Mouse (Mus musculus) cortical plate, adult 2 months (tissue): ENCODE results near the gene Gm30302. TPM values are rescaled to one million over a fixed set of nuclear protein-coding genes. Genes with fewer than 3 reads are reported as not detected.

Source experiments
- H3K27ac ChIP-seq: fragments of 200-500 bp; 2 replicates; pipeline ENCODE4 v1.5.1; 2012; ENCODE audit warnings: low read length, control low read depth, inconsistent platforms; ENCODE audit not compliant: insufficient read depth
- H3K4me1 ChIP-seq: fragments of 200-500 bp; 2 replicates; pipeline ENCODE4 v1.6.1; 2011; ENCODE audit warnings: low read length; ENCODE audit not compliant: control insufficient read depth, insufficient read depth
- H3K4me3 ChIP-seq: fragments of 200-500 bp; 2 replicates; pipeline ENCODE4 v1.5.1; 2011; ENCODE audit warnings: mild to moderate bottlenecking, low read length, control low read depth; ENCODE audit not compliant: insufficient read depth
- CTCF ChIP-seq: fragments of 200-500 bp; IDR thresholded peaks from 2 replicates; pipeline ENCODE4 v1.5.1; 2011; ENCODE audit warnings: mild to moderate bottlenecking, control low read depth, low read length; ENCODE audit not compliant: insufficient read depth; ENCODE audit errors: extremely low read depth
- POLR2A ChIP-seq: fragments of 200-500 bp; IDR thresholded peaks from 2 replicates; pipeline ENCODE4 v1.6.1; 2011; ENCODE audit warnings: mild to moderate bottlenecking, low read length, control low read depth; ENCODE audit not compliant: insufficient read depth; ENCODE audit errors: extremely low read depth
- polyA plus RNA-seq: library from polyadenylated mRNA; depleted of rRNA; stranded (reverse); fragments of >200 nt; gene quantifications from 2 replicates; pipeline ENCODE4 v1.2.3, GENCODE M21; 2012; rRNA removed

The Gm30302 gene
- polyA plus RNA-seq, 1 experiment = not detected

- no peak overlapping the region for H3K27ac ChIP-seq
- no peak overlapping the region for H3K4me3 ChIP-seq
- H3K4me1 ChIP-seq = no peaks in the 10 kb centered on the region
- TF ChIP-seq CTCF = no peak
- TF ChIP-seq POLR2A = no peak
These were observed 40.8 kb downstream of the Gm30302 start for GRCm38 (mm10) chr13:49757966-49758365.

- Histone ChIP-seq H3K4me1 (no peaks in the 10 kb centered on the region), H3K4me3 (no peak overlapping the region), H3K27ac (no peak overlapping the region)
- TF ChIP-seq POLR2A (no peak), CTCF (no peak)
These were observed 42.2 kb downstream of the Gm30302 start for GRCm38 (mm10) chr13:49756591-49756990.

GRCm38 (mm10) chr13:49741285-49742040 lies 57.3 kb downstream of the Gm30302 start:
- H3K27ac ChIP-seq = no peak overlapping the region
- H3K4me3 ChIP-seq = no peak overlapping the region
- TF ChIP-seq CTCF = no peak
- no peak for TF ChIP-seq POLR2A
- no peaks in the 10 kb centered on the region for H3K4me1 ChIP-seq

- TF ChIP-seq CTCF (no peak), POLR2A (no peak)
- Histone ChIP-seq H3K4me1 (no peaks in the 10 kb centered on the region), H3K4me3 (no peak overlapping the region), H3K27ac (no peak overlapping the region)
These were observed 60.8 kb downstream of the Gm30302 start for GRCm38 (mm10) chr13:49738011-49738410.

GRCm38 (mm10) chr13:49736430-49736829 lies 62.4 kb downstream of the Gm30302 start:
- no peak for TF ChIP-seq CTCF
- TF ChIP-seq POLR2A = no peak
- no peak overlapping the region for H3K27ac ChIP-seq
- H3K4me3 ChIP-seq = no peak overlapping the region
- no peaks in the 10 kb centered on the region for H3K4me1 ChIP-seq

Other genes with a start within 250 kb of the Gm30302 start
- gene Omd, start 216.5 kb downstream of the Gm30302 start, polyA plus RNA-seq = 1.6 and 1.9 TPM in 2 replicates
- gene Ogn, start 191.0 kb downstream of the Gm30302 start, polyA plus RNA-seq = 5.7 and 7.6 TPM in 2 replicates
- gene Cenpp, start 146.2 kb downstream of the Gm30302 start, polyA plus RNA-seq = 0.92 and 1.1 TPM in 2 replicates
- gene Nol8, start 145.9 kb downstream of the Gm30302 start, polyA plus RNA-seq = 10.6 and 11.3 TPM in 2 replicates
- 36.0 and 37.5 TPM in 2 replicates for gene Iars, start 116.9 kb downstream of the Gm30302 start, polyA plus RNA-seq